Mouse (Mus musculus) common myeloid progenitor, adult 5-6 weeks (primary cell): ENCODE measurements at regions not wholly inside any gene's neighbourhood (a gene's known extent, or its start where the extent isn't known, plus 50 kb on each side); places are given as distances from the start of the nearest gene placed in this dataset.

Source experiments
- ATAC-seq: replicated peaks from 2 replicates; pipeline ENCODE4 v1.8.0; 2016; ENCODE audit warnings: low read depth, mild to moderate bottlenecking, moderate TSS enrichment, inconsistent platforms; ENCODE audit not compliant: poor library complexity, severe bottlenecking

DNA sequence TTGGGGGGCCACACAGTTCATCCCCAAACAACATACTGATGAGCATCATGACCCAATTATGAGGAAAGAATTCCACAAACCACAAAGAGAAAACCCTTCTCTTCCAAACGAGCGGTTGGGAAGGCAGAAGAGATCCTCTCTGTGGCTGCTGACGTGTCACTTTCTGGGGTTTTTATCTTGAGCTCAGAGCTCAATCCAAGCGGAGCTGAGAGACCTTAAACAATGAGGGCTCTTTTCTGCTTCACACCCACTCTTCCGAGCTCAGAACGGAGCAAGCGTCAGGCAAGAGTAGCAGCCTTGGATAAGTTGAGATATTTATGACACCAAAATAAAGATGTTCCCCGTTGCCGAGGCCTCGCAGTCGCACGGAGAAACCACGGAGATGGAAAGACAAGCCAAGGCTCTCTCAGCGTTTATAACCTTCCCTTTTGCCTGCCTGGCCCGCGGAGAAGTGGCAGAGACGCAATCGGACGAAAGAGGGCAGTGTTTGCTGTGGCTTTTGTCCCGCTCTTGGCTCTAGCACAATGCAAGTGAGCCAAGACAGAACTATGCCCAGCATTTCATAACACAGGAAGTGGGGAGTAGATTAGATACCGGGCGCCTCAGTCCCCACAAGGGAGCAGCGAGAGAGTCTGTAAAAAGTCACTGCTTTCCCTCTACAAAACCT lies 100.7 kb downstream of the Chic2 start:
- ATAC-seq = peak; percentile 99

DNA sequence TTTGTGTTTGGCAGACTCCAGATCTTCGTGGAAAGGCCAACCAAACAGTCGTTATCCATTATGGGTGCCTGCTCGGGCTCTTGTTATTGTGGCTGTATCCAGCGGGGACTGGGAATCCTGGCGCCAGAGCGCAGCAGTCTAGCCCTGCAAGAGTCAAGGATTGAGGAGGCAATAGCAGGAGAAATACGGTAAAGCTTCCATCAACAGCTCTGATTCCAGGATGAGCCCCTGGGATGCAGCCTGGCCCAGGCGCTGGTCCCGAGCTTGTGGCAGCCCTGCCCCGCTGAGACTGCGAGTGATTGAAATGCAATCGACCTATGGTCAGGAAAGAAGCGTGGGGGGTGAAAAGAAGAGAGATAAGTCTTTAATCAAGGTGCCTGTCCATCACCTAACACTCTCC lies 103.1 kb downstream of the Chic2 start:
- ATAC-seq = no peak

DNA sequence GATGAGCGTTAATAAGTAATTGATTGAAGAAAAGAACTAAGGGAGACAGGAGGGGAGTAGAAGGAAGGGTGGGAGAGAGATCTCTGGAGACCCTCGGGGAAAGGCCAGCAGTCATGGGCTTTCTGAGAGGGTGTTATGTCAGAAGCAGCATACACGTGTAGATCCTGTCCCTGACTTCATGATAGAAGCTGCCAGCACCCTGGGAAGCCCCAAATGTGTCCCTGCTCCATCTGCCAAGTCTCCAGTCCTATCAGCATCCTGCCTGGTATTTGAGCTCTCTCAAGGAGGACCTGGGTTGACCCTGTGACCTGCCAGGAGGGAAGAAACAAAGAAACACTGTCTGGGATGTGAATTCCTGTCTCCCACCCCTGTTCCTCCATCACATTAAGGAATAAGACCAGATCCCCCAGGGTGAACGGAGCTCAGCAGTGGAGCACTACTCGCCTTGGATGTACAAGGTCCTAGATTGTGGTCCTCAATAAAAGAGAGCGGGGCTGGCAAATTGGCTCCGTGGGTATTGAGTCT lies 107.1 kb downstream of the Chic2 start:
- no peak for ATAC-seq

DNA sequence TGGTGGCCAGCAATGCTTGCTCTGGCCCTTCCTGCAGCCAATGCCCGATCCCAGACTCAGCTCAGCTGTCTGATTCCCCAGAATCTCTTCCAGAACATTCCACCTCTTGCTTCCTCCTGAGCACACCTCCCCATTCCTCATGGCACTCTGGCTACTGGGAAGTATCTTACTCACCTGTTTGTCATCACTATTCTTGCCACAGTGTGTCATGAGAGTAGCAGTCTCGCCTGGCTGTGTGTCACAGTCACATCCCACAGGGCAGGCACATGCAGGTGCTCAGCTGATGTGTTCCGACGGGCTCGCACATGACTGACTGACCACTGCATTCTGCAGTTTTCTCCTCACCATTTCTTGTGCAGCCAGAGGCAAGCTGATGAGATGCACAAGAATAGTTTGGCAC lies 108.5 kb downstream of the Chic2 start:
- no peak for ATAC-seq

DNA sequence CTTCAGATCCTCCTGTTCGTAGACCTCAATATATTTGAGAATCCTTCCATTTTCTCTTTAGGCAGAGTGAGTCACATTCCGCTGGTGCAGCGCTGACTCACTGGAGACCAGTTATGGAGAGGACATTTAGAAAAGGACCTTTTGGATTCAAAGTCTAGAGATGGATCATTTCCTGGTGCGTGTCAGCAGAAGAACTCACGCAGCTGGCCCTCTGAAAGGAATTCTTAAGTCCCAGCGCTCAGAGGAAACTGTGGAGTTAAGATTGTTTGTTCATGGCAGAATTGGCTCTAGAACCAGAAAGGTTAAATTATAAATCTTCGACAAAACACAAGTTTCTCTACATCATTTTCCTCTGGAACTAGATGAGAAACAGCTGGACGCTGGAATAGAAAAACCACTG lies 108.9 kb downstream of the Chic2 start:
- ATAC-seq = no peak

DNA sequence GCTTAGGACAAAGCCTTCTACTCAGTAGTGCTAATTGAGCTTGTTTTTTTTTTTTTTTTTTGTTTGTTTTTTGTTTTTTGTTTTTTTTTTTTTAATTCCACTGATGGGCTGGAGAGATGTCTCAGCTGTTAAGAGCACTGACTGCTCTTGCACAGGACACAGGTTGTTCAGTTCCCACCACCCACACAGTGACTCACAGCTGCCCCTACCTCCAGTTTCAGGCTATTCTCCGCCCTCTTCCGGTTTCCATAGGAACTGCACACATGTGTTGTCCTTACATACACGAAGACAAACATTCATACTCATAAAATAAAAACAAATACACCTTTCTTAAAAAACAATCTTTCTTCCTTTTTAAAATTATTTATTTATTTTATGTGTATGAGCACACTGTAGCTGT lies 111.3 kb downstream of the Chic2 start:
- no peak for ATAC-seq

DNA sequence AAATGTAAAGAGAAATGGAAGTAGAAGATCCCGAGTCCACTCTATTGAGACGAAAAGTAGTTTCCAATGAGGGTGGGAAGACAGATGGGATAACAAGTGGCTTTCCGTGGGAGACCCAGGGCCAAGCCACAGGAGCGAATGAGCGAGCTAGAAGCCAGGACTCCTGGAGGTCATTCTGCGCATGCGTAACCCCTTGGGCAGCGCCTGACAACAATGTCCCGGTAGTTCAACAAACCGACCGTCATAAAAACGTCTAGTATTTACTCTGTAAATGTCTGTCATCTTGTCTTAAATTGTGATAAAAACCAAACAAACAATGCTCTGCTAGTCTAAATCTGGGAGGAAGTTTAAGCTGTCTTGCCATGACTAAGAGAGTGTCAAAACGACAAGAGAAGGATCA lies 112.4 kb downstream of the Chic2 start:
- ATAC-seq = no peak

DNA sequence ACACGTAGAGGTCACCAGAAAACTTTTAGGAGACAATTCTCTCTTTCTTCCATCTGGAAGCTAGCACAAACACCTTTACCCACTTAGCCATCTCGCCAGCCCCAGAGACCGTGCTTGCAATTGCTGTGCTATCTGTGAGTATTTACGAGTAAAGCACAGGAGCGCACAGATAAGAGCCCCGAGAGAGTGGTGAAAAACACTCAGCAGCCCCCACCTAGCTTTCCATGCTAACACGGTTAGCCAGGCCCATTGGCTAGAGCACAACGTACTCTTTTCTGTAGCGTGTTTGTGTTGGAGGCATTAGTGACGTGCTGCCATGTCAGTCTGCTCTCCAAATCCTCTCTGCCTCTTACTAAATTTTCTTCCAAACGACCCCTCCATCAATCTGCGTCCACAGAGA lies 112.8 kb downstream of the Chic2 start:
- ATAC-seq = no peak

DNA sequence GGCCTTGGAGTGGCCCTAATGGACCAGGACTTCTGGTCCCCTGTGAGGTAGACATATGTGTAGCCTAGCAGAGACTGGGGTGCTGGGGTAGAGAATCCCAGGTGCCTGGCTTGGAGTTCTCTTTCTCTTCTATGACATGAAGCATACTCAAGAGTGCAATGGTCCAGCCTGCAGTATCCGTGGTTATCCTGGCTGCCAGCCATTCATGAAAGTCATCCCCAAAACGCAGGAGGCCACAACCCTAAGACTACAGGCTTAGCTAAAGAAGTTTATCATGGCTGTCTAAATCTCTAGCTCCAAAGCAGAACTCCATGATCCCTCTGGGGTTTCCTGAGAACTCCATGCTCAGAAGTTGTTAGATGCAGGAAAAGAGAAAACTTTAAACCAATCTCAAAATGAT lies 117.0 kb downstream of the Chic2 start:
- ATAC-seq = no peak

DNA sequence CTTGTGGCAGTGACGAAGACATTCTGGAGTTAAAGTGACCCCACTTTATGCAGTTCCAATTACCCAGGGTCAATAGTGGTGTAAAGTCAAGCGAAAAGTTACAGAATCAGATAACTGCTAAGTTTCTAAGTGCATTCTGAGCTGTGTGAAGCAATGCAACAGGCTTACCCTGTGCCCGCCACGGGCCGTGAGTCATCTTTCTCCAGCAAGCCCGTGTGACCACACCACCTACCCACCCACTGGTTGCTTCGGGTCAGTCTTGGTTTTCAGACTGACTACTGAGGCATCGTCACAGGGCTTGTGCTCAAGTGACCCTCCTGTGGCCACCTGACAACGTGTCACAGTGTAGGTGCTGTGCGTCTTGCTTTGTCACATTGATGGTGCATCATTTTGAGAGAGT lies 118.8 kb downstream of the Chic2 start:
- ATAC-seq = no peak

DNA sequence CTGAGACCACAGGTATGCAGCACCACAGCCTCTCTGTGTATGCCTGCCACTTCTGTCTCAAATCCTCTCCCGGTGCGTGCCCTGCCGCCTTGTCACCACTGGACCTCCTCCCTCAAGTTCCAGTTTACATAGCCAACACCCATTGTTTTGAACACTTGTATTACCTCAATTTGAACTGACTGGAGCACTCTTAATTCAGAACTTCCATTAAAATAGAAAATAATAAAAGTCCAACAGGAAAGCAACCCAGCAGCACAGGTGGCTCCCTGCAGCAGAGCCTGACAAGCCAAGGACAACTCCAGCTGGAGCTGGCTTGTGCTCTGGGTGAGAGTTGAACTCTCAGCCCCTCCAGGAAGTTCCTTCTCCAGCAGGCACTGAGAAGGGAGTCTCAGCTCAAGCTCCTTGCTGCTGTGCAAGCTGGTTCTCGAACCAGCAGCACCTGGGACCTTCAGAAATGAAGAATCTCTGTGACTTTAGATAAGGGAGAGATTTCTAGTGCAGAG lies 120.5 kb downstream of the Chic2 start:
- ATAC-seq = no peak

DNA sequence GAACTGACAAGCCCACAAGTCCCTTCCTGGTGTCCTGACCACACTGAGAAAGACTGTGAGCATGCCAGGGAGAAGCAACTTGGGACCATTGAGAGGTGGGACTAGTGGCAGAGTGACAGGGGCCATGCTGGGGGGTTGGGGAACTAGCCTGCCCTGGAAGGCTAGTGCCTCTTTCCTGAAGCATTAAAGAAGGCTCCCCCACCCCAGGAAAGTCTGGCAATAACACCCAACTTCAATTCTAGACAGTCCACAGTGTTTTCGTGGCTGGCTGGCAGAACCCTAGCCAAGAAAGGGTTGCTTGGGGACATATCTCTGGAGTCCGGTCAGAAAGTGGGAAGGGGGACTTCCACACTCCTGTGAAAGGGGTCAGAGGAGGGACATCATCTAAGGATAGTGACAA lies 121.2 kb downstream of the Chic2 start:
- ATAC-seq = no peak

DNA sequence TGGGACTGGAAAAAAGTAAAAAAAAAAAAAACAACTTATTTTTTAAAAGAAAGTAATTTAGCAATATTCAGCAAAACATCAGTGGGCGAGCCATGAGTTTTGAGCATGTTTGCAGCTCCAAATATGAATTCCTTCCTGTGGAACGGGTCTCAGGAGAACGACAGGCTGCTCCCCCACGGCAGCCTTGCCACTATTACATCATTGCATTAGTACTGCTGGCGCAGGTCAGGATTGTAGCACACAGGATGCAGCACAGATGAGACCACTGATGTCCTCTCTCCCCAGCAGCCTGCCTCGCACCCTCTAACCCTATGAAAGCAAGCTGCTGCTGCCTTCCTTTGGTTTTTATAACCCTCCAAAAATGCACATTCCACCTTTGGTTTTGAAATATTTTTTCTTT lies 121.7 kb downstream of the Chic2 start:
- ATAC-seq = no peak

DNA sequence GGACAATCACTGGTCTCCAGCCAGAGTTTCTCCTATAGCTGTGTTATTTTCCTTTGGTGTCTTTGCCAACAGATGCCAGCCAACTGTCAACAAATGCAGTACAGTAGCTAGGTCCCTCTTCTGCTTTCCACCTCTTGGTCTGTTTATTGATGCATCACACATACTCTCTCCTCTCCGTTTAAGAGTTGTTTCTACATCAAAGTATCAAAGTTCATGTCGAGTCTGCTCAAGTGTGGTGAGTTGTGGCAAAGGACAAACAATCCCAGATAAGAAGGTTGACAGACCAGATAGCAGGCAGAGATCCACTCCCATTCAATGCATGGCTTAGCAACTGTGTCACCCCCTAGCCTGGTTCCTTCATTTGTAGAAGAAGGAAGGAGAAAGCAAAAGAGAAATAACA lies 123.6 kb downstream of the Chic2 start:
- no peak for ATAC-seq

DNA sequence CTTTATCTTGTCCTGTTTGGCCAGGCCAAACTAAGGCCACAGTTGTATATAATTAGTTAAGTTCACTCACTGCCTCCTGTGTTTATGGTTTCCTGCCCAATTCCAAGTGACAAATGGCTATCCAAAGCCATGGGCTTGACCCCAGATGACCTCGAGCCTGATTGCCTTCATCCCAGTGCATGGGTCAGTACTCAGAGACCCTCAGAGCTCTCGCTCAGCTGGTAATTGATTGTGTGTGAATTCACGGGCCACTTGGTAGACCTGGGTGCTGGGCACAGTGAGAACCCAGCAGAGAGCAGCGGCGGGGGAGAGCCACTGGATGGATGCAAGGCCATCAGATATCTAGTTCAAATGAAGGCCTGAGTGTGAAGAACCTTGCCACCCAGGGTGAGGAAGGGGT lies 124.1 kb downstream of the Chic2 start:
- no peak for ATAC-seq

DNA sequence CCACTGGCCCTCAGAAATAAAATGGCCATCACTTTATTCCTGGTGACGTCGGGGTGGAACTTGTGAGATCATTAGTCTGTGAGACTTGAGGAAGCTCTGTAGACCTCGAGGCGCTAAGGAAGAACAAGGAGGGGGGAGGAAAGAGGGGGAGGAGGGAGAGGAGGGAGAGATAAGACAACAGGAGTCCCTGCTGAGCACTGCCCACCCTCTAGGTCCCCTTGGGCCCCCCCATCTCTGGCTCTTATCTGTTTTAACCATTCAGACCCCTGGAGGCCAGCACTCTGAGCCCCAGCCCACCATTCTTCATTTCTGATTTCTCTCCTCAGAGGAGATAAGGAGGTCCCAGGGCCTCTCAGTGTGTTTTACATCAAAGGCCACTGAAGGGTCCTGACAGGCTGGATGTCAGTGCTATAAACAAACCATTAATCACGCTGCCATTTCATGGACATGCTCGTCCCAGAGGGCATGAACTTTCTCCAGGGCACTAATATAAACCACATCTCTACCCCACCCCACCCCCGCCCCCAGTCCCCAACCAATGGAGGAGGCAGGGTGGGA lies 139.0 kb downstream of the Chic2 start:
- ATAC-seq = no peak; the same call in 1 of the 2 replicates

DNA sequence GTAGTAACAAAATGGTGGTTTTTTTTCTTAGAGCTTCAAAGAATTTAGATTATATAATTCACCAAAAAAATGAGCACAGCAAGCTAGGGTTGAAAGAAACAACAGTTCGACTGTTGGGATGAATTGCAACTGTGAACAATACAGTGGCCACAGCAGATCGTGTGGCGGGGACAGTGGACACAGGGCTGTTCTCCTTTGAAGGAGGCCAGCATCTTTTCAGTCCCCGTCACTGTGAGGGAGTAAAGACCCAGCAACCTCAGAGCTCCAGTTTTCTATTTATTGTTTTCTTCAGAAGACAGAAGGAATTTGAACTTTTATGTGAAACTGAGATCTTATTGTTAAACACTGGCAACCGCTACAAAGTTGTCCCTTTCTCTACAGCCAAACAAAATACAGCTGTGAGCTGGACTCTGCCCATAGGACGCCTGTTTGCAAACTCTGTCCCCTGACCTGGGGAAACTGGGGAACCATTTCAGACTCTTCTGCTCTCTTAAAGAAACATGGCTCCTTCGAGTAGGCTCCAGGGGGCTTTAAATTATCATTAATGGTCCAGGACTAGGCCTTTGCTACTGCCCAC lies 139.6 kb downstream of the Chic2 start:
- no peak for ATAC-seq

DNA sequence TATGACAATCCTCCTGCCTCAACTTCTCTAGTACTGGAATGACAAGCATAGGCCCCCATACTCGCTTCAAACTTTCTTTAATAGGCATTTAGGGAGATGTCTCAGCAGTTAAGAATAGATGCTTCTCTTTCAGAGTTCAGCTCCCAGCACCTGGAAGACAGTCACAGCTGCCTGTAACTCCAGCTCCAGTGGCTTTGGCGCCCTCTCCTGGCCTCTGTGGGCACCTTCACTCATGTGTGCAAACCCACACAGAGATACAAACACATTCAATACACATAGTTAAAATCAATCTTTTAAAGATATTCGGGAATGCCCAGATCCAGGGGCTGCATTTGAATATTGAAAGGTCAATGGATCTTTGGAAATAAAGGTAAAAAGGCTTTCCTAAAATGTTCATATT lies 140.2 kb downstream of the Chic2 start:
- no peak for ATAC-seq

DNA sequence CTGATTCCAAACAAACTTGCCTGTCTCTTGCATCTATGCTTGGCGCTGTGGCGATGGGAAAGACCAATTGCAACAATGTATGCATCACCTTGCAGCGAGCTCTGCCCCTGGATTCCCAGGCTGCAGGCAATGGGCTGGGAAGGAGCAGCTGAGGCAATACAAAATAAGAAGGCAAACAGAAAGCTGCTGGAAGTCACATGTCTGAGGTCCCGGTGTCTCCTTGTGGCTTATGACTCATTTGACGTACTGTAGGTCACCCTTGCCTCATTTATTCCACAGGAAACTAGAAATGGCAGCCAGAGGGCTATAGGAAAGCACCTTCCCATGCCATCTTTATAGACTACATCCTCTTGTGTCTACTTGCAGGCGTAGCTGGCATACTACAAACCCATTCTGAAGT lies 140.9 kb downstream of the Chic2 start:
- no peak for ATAC-seq

DNA sequence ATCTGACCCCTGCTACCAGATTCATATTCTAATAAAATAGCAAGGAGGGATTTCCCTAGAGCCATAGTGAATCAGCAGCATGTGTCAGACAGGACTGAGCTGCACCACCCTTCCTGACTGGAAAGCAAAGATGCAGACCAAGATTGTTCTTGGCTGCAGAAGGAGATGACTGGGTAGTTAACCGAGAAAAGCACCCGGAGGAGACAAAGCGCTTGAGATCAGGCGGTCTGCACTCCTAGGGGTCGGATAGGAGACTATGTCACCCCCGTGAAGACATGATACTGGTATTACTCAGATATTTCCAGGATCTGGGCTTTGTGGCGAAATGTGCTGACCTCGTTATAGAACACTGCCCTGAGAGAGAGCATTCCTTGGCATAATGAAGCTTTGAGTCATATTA lies 147.4 kb downstream of the Chic2 start:
- ATAC-seq = no peak

DNA sequence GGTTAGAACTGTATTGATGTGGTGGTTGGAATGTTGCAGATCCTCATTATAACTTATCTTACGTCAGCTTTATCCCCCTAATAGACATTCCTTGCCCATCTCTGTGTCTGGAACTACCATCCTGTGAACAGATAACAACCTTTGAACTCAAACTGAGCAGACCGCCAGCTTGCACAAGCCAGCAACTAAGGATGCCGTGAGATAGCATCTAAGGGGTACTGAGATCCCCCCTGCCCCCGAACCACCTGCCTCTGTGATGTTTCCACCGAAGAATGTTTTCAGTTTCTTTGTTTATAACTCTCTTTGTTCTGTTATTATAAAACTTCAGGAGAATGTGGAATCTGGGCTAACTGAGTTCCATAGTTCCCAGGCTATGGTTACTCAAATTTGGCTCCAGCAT lies 151.3 kb downstream of the Chic2 start:
- ATAC-seq = no peak

DNA sequence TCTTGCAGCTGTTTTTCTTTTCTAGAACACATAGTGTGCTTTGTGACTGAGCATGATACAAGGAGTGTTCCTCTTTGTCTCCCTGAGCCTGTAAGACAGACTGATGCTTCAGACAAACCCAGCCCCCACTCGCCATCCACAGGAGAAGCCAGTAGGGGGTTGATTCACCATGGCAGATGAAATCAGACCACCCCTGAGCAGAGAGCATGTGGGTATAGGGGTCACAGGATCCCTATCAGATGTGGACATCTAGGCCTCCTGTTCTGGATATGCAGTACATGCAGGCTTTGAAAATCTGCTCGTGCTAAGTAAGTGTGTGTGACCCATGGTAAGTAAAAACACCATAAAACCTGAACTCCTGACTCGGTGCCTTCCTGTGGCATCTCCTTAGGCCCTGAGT lies 153.0 kb downstream of the Chic2 start:
- ATAC-seq = no peak
